Mouse (Mus musculus) limb, embryonic 14.5 days (tissue): Measurements from ENCODE around the gene Ube4b. TPM values are rescaled to one million over a fixed set of nuclear protein-coding genes. Genes with fewer than 3 reads are reported as not detected.

Experiments
- ATAC-seq: fragments of 200-750 bp; cut with Nextera tagmentation; 2 replicates; pipeline ENCODE4 v1.8.0; 2017; ENCODE audit warnings: low read depth, moderate number of reproducible peaks, moderate TSS enrichment; ENCODE audit not compliant: low FRiP score
- DNase-seq: peaks from one replicate; pipeline ENCODE4 v3.0.0-alpha.2; 2015; ENCODE audit warnings: low spot score
- H3K27ac ChIP-seq: fragments of 300-500 bp; sonication (generic); replicated peaks from 2 replicates; pipeline ENCODE4 v1.5.1; 2014; ENCODE audit warnings: low read depth, mild to moderate bottlenecking, low read length, moderate library complexity, mixed read lengths
- H3K27me3 ChIP-seq: fragments of 300-500 bp; sonication (generic); 2 replicates; pipeline ENCODE4 v1.6.1; 2014; ENCODE audit warnings: low read length, mixed read lengths; ENCODE audit not compliant: control insufficient read depth, insufficient read depth
- H3K36me3 ChIP-seq: fragments of 300-500 bp; sonication (generic); 2 replicates; pipeline ENCODE4 v1.6.1; 2014; ENCODE audit warnings: mild to moderate bottlenecking, low read length, moderate library complexity, mixed read lengths; ENCODE audit not compliant: control insufficient read depth, insufficient read depth
- H3K4me1 ChIP-seq: fragments of 300-500 bp; sonication (generic); 2 replicates; pipeline ENCODE4 v1.6.1; 2014; ENCODE audit warnings: antibody characterized with exemption, low read length, mixed read lengths; ENCODE audit not compliant: control insufficient read depth, insufficient read depth
- H3K4me2 ChIP-seq: fragments of 300-500 bp; sonication (generic); replicated peaks from 2 replicates; pipeline ENCODE4 v1.6.1; 2014; ENCODE audit warnings: low read depth, mild to moderate bottlenecking, low read length, moderate library complexity; ENCODE audit not compliant: severe bottlenecking
- H3K4me3 ChIP-seq: fragments of 300-500 bp; sonication (generic); replicated peaks from 2 replicates; pipeline ENCODE4 v1.5.1; 2014; ENCODE audit warnings: low read length
- H3K9ac ChIP-seq: fragments of 300-500 bp; sonication (generic); 2 replicates; pipeline ENCODE4 v1.6.1; 2014; ENCODE audit warnings: mild to moderate bottlenecking, low read depth, low read length, moderate library complexity; ENCODE audit not compliant: severe bottlenecking
- H3K9me3 ChIP-seq: fragments of 300-500 bp; sonication (generic); 2 replicates; pipeline ENCODE4 v1.6.1; 2016; ENCODE audit warnings: low read length; ENCODE audit not compliant: control insufficient read depth
- POLR2A ChIP-seq: fragments of 200-500 bp; IDR thresholded peaks from 2 replicates; pipeline ENCODE4 v1.8.0; 2012; ENCODE audit warnings: inconsistent platforms, mild to moderate bottlenecking, moderate library complexity, borderline replicate concordance; ENCODE audit not compliant: insufficient read depth, insufficient read length; ENCODE audit errors: extremely low read depth
- WGBS: fragments of 180-500 bp; shearing (Covaris S2); extraction: QIAGEN DNeasy Blood & Tissue Kit; methylation state at CpG from one replicate; pipeline ENCODE4 v1.1.7; 2014; 5-methylcytosine and 5-hydroxymethylcytosine counted together
- polyA plus RNA-seq, 2 experiments: library from polyadenylated mRNA; depleted of rRNA in 1 of 2; stranded (reverse) in 1 of 2; unstranded in 1 of 2; fragments of >200 nt; fragmentation: Nextera tagmentation in 1 of 2; extraction: Ambion mirVana in 1 of 2; gene quantifications; 2 replicates each; pipeline versions ENCODE4 v1.2.1 to v1.2.3; 2012 to 2014

Ube4b gene
- polyA plus RNA-seq (2012; rRNA removed), result 82.1 and 95.0 TPM in 2 replicates
- polyA plus RNA-seq (2014; fragmentation: Nextera tagmentation; extraction: Ambion mirVana), result 39.8 and 45.1 TPM in 2 replicates

- Histone ChIP-seq H3K27ac (peak within 1 kb of the TSS; percentile 98), H3K4me3 (peak within 1 kb of the TSS; percentile 100), H3K9ac (peak within 1 kb of the TSS; percentile 90), H3K36me3 (no peaks in the 10 kb centered on the region), H3K9me3 (no peaks in the 10 kb centered on the region), H3K27me3 (no peaks in the 10 kb centered on the region), H3K4me1 (0 out of 2 replicates have a peak, but pooled peaks cover 5% of the 10 kb centered on the region), H3K4me2 (peak within 1 kb of the TSS; percentile 80)
- 0 out of 2 replicates have a peak, but pooled peaks have one; percentile 36 for TF ChIP-seq POLR2A
- peak; percentile 94 for ATAC-seq
- DNase-seq, result peak; percentile 100
- 3% methylated on average over 37 of the region's 50 CpGs for WGBS
These were observed at the start of gene Ube4b for GRCm38 (mm10) chr4:149426325-149427199. Gene Ube4b, minus strand, starts transcription at chr4:149426749.

GRCm38 (mm10) chr4:149475096-149475495 is 48.5 kb upstream of the Ube4b start:
- no peaks in the 10 kb centered on the region for H3K27me3 ChIP-seq
- H3K4me2 ChIP-seq, result no peak overlapping the region
- H3K9me3 ChIP-seq, result no peaks in the 10 kb centered on the region
- H3K9ac ChIP-seq, result no peak overlapping the region
- no peak overlapping the region for H3K4me3 ChIP-seq
- 80% methylated on average over 7 of the region's 7 CpGs for WGBS
- ATAC-seq, result no peak
- H3K27ac ChIP-seq, result no peak overlapping the region
- DNase-seq, result no peak
- H3K36me3 ChIP-seq, result peaks cover 14% of the 10 kb centered on the region
- no peak for TF ChIP-seq POLR2A
- no peaks in the 10 kb centered on the region for H3K4me1 ChIP-seq

DNA sequence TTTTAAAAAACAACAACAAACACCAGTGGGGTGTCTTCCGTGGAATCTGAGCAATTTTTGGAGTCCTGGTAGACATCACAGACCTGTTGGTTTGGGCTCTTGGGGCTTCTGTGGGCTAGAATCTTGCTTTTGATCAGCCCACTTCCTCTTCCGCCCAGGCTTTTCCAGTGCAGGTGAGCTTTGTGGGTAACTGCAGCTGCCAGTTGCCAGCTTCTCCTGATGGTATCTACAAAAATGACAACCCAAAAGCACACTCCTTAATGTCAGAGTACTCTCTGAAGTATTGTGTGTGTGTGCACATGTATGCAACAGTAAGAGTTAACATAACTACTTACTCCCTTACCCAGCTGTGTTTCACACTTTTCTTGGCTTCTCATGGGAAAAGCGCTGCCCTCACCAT is 43.0 kb upstream of the Ube4b start:
- ATAC-seq, result no peak
- 87% methylated on average over 3 of the region's 3 CpGs for WGBS
- no peak overlapping the region for H3K9ac ChIP-seq

GRCm38 (mm10) chr4:149463435-149463950 is 36.9 kb upstream of the Ube4b start:
- TF ChIP-seq POLR2A, result no peak
- Histone ChIP-seq H3K9ac (no peak overlapping the region), H3K9me3 (no peaks in the 10 kb centered on the region), H3K4me2 (no peak overlapping the region), H3K27me3 (no peaks in the 10 kb centered on the region), H3K27ac (no peak overlapping the region), H3K4me3 (no peak overlapping the region), H3K4me1 (no peaks in the 10 kb centered on the region), H3K36me3 (peaks cover 9% of the 10 kb centered on the region)
- ATAC-seq (no peak), DNase-seq (no peak)
- 82% methylated on average over 6 of the region's 6 CpGs for WGBS

More for the DNA sequence above, 43.0 kb upstream of the Ube4b start:
- no peak overlapping the region for H3K4me3 ChIP-seq
- no peak for DNase-seq
- H3K27ac ChIP-seq, result no peak overlapping the region
- no peaks in the 10 kb centered on the region for H3K27me3 ChIP-seq
- H3K36me3 ChIP-seq, result peaks cover 31% of the 10 kb centered on the region
- no peak for TF ChIP-seq POLR2A
- H3K4me2 ChIP-seq, result no peak overlapping the region
- H3K9me3 ChIP-seq, result no peaks in the 10 kb centered on the region
- no peaks in the 10 kb centered on the region for H3K4me1 ChIP-seq

DNA sequence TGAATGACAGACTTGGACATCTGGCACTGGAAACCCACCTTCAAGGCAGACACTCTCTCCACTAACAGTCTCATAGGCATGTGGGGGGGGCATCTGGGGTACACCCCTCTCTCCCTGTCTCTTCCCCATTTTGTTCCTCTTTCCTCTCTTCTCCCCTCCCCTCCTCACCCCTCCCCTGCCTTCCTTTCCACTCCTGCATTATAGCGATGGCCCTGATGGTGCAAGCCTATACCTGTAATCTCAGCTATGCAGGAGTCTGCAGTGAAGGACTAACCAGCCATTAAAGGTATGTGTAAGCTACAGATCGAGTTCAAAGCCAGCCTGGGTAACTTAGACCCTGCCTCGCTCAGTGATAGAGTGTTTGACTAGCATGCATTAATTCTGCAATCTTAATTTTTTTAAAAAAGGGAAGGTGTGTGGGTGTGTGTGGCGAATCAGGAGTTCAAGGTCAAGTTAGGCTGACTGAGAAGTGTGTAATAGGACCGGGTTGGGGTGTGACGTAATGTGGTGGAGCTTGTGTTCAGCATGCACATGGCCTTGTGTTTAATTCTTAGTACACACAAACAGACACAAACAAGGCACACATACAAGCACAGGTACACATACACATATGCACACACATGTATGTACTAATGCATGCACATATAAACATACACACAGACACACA is 35.9 kb upstream of the Ube4b start:
- no peak for DNase-seq
- Histone ChIP-seq H3K9ac (no peak overlapping the region), H3K9me3 (no peaks in the 10 kb centered on the region), H3K4me2 (no peak overlapping the region), H3K4me3 (no peak overlapping the region), H3K27me3 (no peaks in the 10 kb centered on the region), H3K27ac (no peak overlapping the region), H3K4me1 (no peaks in the 10 kb centered on the region), H3K36me3 (peaks cover under 1% of the 10 kb centered on the region; the same call in 1 of the 2 replicates)
- no peak for ATAC-seq
- WGBS, result 74% methylated on average over 6 of the region's 6 CpGs
- no peak for TF ChIP-seq POLR2A
